Mouse (Mus musculus) telencephalon, adult 2 months (tissue): Measurements from ENCODE around the gene Elmo1.

Source experiments
- DNase-seq: peaks from one replicate; pipeline ENCODE4 v3.0.0-alpha.2; 2011; ENCODE audit warnings: low read depth, low spot score

Gene Elmo1

GRCm38 (mm10) chr13:20378869-20379268 is 288.5 kb downstream of the Elmo1 start:
- no peak for DNase-seq

GRCm38 (mm10) chr13:20383875-20384274 is 293.5 kb downstream of the Elmo1 start:
- no peak for DNase-seq

GRCm38 (mm10) chr13:20384846-20385245 is 294.4 kb downstream of the Elmo1 start:
- no peak for DNase-seq

GRCm38 (mm10) chr13:20385423-20385822 is 295.0 kb downstream of the Elmo1 start:
- DNase-seq, result no peak

- DNase-seq, result no peak
Measured at GRCm38 (mm10) chr13:20386462-20387141, 296.2 kb downstream of the Elmo1 start.

GRCm38 (mm10) chr13:20392824-20393598 is 302.6 kb downstream of the Elmo1 start:
- no peak for DNase-seq

- peak; percentile 67 for DNase-seq
Measured at GRCm38 (mm10) chr13:20397744-20398143, 307.3 kb downstream of the Elmo1 start.

GRCm38 (mm10) chr13:20398311-20398710 is 307.9 kb downstream of the Elmo1 start:
- peak; percentile 62 for DNase-seq

- no peak for DNase-seq
Measured at GRCm38 (mm10) chr13:20404530-20404929, 314.1 kb downstream of the Elmo1 start.

GRCm38 (mm10) chr13:20406470-20407213 is 316.2 kb downstream of the Elmo1 start:
- no peak for DNase-seq

GRCm38 (mm10) chr13:20410306-20411101 is 320.1 kb downstream of the Elmo1 start:
- DNase-seq, result no peak

- no peak for DNase-seq
Measured at GRCm38 (mm10) chr13:20416691-20417660, 326.6 kb downstream of the Elmo1 start.

GRCm38 (mm10) chr13:20430998-20431397 is 340.6 kb downstream of the Elmo1 start:
- peak; percentile 60 for DNase-seq

- peak; percentile 68 for DNase-seq
Measured at GRCm38 (mm10) chr13:20433221-20433858, 342.9 kb downstream of the Elmo1 start.

- DNase-seq, result no peak
Measured at GRCm38 (mm10) chr13:20434071-20434470, 343.7 kb downstream of the Elmo1 start.

- DNase-seq, result no peak
Measured at GRCm38 (mm10) chr13:20439488-20439887, 349.1 kb downstream of the Elmo1 start.

- DNase-seq, result no peak
Measured at GRCm38 (mm10) chr13:20450831-20451353, 360.5 kb downstream of the Elmo1 start.

GRCm38 (mm10) chr13:20454357-20454756 is 364.0 kb downstream of the Elmo1 start:
- no peak for DNase-seq

- no peak for DNase-seq
Measured at GRCm38 (mm10) chr13:20460096-20460495, 369.7 kb downstream of the Elmo1 start.

GRCm38 (mm10) chr13:20461616-20462015 is 371.2 kb downstream of the Elmo1 start:
- no peak for DNase-seq
